Mouse (Mus musculus) small intestine, adult 2 months (tissue): Measurements from ENCODE around the gene C1qb.

Source experiments
- CTCF ChIP-seq: fragments of 200-500 bp; IDR thresholded peaks from 2 replicates; pipeline ENCODE4 v1.5.1; 2012; ENCODE audit warnings: low read depth, mild to moderate bottlenecking, control low read depth, inconsistent platforms, low read length, moderate library complexity, mixed read lengths; ENCODE audit not compliant: insufficient replicate concordance, insufficient read length; ENCODE audit errors: extremely low read depth
- POLR2A ChIP-seq: fragments of 200-500 bp; IDR thresholded peaks from 2 replicates; pipeline ENCODE4 v1.6.1; 2012; ENCODE audit warnings: low read depth, mild to moderate bottlenecking, control low read depth, inconsistent platforms, low read length, moderate library complexity

- TF ChIP-seq CTCF: no peak
- no peak for TF ChIP-seq POLR2A
These were observed 39.8 kb upstream of the C1qb start for GRCm38 (mm10) chr4:136925804-136926203.
